Mouse (Mus musculus) midbrain, embryonic 13.5 days (tissue): ENCODE measurements at regions not wholly inside any gene's neighbourhood (a gene's known extent, or its start where the extent isn't known, plus 50 kb on each side); places are given as distances from the start of the nearest gene placed in this dataset.

ENCODE experiments used
- ATAC-seq: fragments of 200-750 bp; cut with Nextera tagmentation; 2 replicates; pipeline ENCODE4 v1.8.0; 2017; ENCODE audit warnings: mild to moderate bottlenecking, moderate TSS enrichment, moderate library complexity
- H3K27ac ChIP-seq: fragments of 300-500 bp; sonication (generic); 2 replicates; pipeline ENCODE4 v1.5.1; 2015; ENCODE audit warnings: inconsistent platforms, mild to moderate bottlenecking, moderate library complexity
- H3K27me3 ChIP-seq: fragments of 300-500 bp; sonication (generic); 2 replicates; pipeline ENCODE4 v1.6.1; 2015; ENCODE audit warnings: mild to moderate bottlenecking, inconsistent platforms
- H3K36me3 ChIP-seq: fragments of 300-500 bp; sonication (generic); 2 replicates; pipeline ENCODE4 v1.6.1; 2015; ENCODE audit warnings: mild to moderate bottlenecking, inconsistent platforms
- H3K4me1 ChIP-seq: fragments of 300-500 bp; sonication (generic); replicated peaks from 2 replicates; pipeline ENCODE4 v1.6.1; 2015; ENCODE audit warnings: inconsistent platforms
- H3K4me2 ChIP-seq: fragments of 300-500 bp; sonication (generic); replicated peaks from 2 replicates; pipeline ENCODE4 v1.6.1; 2015; ENCODE audit warnings: moderate library complexity, mild to moderate bottlenecking, inconsistent platforms
- H3K4me3 ChIP-seq: fragments of 300-500 bp; sonication (generic); replicated peaks from 2 replicates; pipeline ENCODE4 v1.5.1; 2015; ENCODE audit warnings: mild to moderate bottlenecking, inconsistent platforms
- H3K9ac ChIP-seq: fragments of 300-500 bp; sonication (generic); replicated peaks from 2 replicates; pipeline ENCODE4 v1.6.1; 2015; ENCODE audit warnings: mild to moderate bottlenecking, inconsistent platforms
- H3K9me3 ChIP-seq: fragments of 300-500 bp; sonication (generic); 2 replicates; pipeline ENCODE4 v1.6.1; 2016; ENCODE audit warnings: mild to moderate bottlenecking, inconsistent platforms
- WGBS: fragments of 180-500 bp; shearing (Covaris S2); methylation state at CpG from one replicate; pipeline ENCODE4 v1.1.7; 2015; 5-methylcytosine and 5-hydroxymethylcytosine counted together

DNA sequence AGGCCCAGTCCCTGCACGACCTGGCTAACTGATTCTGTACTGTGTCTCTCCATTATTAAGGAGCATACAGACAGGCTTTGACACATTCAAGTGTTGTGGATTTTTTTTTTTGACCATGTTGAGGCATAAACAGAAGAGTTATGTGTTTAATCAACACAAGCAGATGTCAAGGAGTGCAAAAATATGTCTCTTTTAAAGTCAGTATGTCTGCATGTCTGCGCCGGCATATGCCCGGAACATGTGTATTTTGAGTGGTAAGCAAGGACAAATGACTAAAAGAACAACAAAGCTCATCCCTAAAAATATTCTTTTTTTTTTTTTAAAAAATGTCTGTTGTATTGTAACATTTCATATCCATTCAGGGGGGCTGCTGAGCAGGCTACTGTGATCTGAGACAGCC is 364.4 kb upstream of the Id4 start:
- no peaks in the 10 kb centered on the region for H3K36me3 ChIP-seq
- no peak overlapping the region for H3K9ac ChIP-seq
- 0 out of 2 replicates have a peak, but pooled peaks cover 6% of the 10 kb centered on the region for H3K4me1 ChIP-seq
- H3K27ac ChIP-seq: no peak overlapping the region
- 81% methylated on average over 4 of the region's 4 CpGs for WGBS
- H3K4me2 ChIP-seq: no peak overlapping the region
- H3K4me3 ChIP-seq: no peak overlapping the region
- H3K9me3 ChIP-seq: peaks cover 10% of the 10 kb centered on the region; the same call in 1 of the 2 replicates
- no peak for ATAC-seq
- no peaks in the 10 kb centered on the region for H3K27me3 ChIP-seq

DNA sequence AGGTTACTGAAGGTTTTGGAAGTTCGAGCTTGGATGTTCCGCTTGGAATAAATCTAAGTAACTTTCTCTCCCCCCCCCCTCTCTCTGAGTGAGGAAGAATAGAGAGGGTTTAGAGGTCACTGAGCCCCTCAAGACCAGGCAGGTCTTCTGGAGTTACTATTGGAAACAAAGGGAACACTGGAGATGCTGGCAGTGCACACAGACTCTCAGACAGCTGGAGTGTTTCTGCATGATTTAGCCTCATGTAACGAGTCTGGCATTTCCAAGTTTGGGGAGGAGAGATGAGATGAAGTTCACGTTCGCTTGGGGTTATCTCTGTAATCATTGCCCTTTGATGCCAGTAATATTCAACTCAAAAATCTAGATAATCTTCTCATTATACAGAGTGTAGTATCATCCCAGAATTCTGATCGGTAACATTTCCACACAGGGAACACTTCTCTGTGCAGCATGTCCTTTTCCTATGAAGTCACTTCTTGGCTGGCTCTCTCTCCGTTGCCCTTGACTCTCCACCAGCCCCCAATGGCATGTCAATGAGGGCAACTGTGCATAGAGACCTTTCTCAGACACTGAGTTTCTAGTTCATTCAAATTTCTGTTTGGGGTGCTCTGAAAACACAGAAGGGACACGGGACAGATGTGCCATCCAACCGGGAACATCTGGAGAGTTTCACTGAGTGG is 351.0 kb upstream of the Id4 start:
- no peaks in the 10 kb centered on the region for H3K27me3 ChIP-seq
- H3K36me3 ChIP-seq: no peaks in the 10 kb centered on the region
- no peak overlapping the region for H3K27ac ChIP-seq
- ATAC-seq: no peak
- H3K9ac ChIP-seq: no peak overlapping the region
- no peaks in the 10 kb centered on the region for H3K9me3 ChIP-seq
- no peak overlapping the region for H3K4me3 ChIP-seq
- H3K4me2 ChIP-seq: no peak overlapping the region
- 68% methylated on average over 9 of the region's 9 CpGs for WGBS
- peaks cover 12% of the 10 kb centered on the region; the same call in 1 of the 2 replicates for H3K4me1 ChIP-seq

DNA sequence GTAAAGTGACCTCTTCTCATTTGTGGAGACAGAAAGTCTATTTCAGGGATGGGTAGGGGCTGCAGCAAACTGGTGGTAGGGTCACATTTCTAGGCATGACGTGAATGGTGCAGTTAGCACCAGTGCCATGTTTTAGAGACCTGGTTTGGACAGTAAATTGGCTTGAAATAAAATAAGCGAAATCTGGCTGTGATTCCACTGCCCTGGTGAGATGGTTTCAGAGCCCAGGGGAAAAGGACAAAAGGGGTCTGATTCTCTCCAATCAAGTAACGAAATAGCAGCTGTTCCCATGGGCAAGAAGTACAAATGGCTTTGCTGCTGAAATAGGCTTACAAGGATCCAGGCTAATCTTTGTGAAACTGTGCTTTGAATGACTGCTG is 350.5 kb upstream of the Id4 start:
- H3K9ac ChIP-seq: no peak overlapping the region
- no peak overlapping the region for H3K4me2 ChIP-seq
- H3K4me3 ChIP-seq: no peak overlapping the region
- H3K36me3 ChIP-seq: no peaks in the 10 kb centered on the region
- no peaks in the 10 kb centered on the region for H3K9me3 ChIP-seq
- no peaks in the 10 kb centered on the region for H3K27me3 ChIP-seq
- no peak for ATAC-seq
- no peak overlapping the region for H3K27ac ChIP-seq
- peaks cover 12% of the 10 kb centered on the region; the same call in 1 of the 2 replicates for H3K4me1 ChIP-seq
- 53% methylated on average over 3 of the region's 3 CpGs for WGBS

DNA sequence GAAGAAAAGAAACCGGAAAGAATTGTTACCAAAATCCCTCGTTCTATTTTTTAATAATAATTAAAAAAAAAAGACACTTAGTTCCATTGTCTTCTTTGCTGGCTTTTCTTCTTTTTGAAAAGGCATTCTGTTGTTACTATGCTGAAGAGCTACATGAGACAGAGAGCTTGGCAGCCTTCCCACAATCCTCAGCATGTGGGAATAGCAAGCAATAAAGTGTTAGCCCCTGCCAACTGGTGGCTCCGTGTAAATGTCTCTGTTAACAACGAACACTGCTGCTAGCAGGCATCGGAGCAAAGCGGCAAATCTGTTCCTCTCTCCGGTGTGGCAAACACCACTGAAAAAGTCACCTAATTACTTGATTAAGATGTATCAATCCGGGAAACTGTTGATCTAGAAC is 344.6 kb upstream of the Id4 start:
- Histone ChIP-seq H3K4me1 (0 out of 2 replicates have a peak, but pooled peaks cover 3% of the 10 kb centered on the region), H3K4me3 (no peak overlapping the region), H3K27me3 (no peaks in the 10 kb centered on the region), H3K9me3 (0 out of 2 replicates have a peak, but pooled peaks cover 3% of the 10 kb centered on the region), H3K27ac (no peak overlapping the region), H3K36me3 (no peaks in the 10 kb centered on the region), H3K4me2 (no peak overlapping the region), H3K9ac (no peak overlapping the region)
- no peak for ATAC-seq
- 67% methylated on average over 8 of the region's 8 CpGs for whole genome bisulfite sequencing

DNA sequence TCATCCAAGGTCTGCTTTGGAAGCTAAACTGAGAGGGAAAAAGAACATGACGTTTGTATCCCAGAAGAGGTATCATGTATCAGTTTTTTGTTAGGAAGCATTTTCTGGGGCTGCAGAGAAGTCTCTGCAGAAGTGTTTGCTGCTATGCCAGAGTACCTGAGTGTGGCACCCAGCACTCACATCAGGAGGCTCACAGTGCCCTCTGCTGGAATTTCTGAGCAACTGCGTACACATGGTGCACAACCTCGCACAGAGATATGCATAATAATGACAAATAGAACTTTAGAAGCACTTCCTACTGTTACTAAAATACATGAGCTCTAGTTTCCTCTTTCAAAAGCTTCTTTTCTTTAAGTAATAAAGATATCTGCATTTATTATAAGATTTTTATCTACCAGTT is 343.7 kb upstream of the Id4 start:
- no peak for ATAC-seq
- WGBS: 96% methylated on average over 3 of the region's 3 CpGs
- 0 out of 2 replicates have a peak, but pooled peaks cover 3% of the 10 kb centered on the region for H3K4me1 ChIP-seq
- H3K9ac ChIP-seq: no peak overlapping the region
- no peaks in the 10 kb centered on the region for H3K36me3 ChIP-seq
- no peaks in the 10 kb centered on the region for H3K27me3 ChIP-seq
- no peak overlapping the region for H3K4me2 ChIP-seq
- 0 out of 2 replicates have a peak, but pooled peaks cover 3% of the 10 kb centered on the region for H3K9me3 ChIP-seq
- no peak overlapping the region for H3K27ac ChIP-seq
- H3K4me3 ChIP-seq: no peak overlapping the region

DNA sequence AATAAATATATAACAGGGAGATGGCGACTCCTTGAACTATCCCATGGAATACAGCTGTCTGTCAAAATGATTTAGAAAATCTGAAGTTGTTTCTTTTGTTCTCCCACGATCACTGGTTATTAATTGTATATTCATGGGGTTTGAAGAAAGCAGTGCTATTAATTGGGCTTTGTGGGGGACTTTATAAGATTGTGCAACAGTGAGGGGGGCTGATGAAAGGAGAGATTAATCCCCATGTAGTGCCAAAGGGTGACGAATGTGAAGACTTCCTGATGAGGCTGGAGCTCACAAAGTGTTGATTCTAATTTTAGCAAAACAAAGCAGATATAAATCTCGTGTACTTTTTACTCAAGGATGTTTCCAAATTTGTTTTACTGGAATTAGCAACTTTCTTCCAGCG is 340.0 kb upstream of the Id4 start:
- Histone ChIP-seq H3K9ac (no peak overlapping the region), H3K27ac (no peak overlapping the region), H3K27me3 (no peaks in the 10 kb centered on the region), H3K4me1 (0 out of 2 replicates have a peak, but pooled peaks cover 3% of the 10 kb centered on the region), H3K36me3 (no peaks in the 10 kb centered on the region), H3K4me3 (no peak overlapping the region), H3K9me3 (0 out of 2 replicates have a peak, but pooled peaks cover 3% of the 10 kb centered on the region), H3K4me2 (no peak overlapping the region)
- ATAC-seq: no peak
- 49% methylated on average over 5 of the region's 5 CpGs for WGBS

DNA sequence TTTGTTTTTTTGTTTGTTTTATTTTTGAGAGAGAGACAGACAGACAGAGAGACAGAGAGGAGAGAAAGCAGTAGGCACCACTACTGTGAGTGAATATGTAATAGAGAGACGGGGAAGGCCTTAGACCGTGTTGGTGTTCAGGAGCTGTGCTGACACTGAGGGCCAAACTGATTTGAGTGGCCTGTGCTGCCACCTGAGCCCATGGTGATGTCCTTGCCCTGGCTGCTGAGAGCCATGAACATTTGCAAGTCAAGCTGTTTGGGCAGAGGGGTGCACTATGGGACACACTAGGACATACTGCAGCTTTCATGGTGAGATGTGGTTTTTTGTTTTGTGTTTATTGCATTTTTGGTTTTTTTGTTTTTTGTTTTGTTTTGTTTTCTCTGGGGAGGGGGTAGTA is 320.3 kb upstream of the Id4 start:
- Histone ChIP-seq H3K27me3 (no peaks in the 10 kb centered on the region), H3K36me3 (no peaks in the 10 kb centered on the region), H3K9me3 (no peaks in the 10 kb centered on the region), H3K4me1 (peaks cover 21% of the 10 kb centered on the region), H3K27ac (no peak overlapping the region), H3K9ac (no peak overlapping the region), H3K4me2 (no peak overlapping the region), H3K4me3 (no peak overlapping the region)
- 56% methylated on average over 2 of the region's 2 CpGs for WGBS
- ATAC-seq: no peak

DNA sequence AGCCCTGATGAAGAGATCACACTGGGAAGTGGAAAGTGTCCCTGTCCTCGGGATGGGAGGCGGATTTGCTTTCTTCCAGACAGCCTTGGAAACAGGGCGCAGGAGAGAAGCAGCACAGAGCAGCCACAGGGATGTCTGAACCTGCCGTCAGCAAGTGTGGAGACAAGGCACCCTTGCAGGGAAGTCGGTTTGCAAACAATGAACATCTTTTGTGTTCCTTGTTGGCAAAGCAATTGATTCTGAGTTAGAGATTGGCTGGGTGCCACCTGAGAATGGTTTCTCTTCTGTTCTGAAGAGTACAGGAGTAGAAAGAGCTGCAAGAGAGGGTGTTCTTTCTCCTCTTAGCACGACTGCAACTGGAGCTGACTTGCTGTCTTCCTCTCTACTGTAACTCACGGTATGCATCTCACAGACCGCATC is 318.6 kb upstream of the Id4 start:
- peak; percentile 72; the same call in 1 of the 2 replicates for ATAC-seq
- H3K27ac ChIP-seq: peak overlapping the region; percentile 90
- 5% methylated on average over 8 of the region's 8 CpGs for WGBS
- no peaks in the 10 kb centered on the region for H3K27me3 ChIP-seq
- H3K4me1 ChIP-seq: peaks cover 21% of the 10 kb centered on the region
- peak overlapping the region; percentile 43 for H3K9ac ChIP-seq
- no peaks in the 10 kb centered on the region for H3K36me3 ChIP-seq
- peak overlapping the region; percentile 50 for H3K4me2 ChIP-seq
- H3K9me3 ChIP-seq: no peaks in the 10 kb centered on the region
- peak overlapping the region; percentile 20; the same call in 1 of the 2 replicates for H3K4me3 ChIP-seq

DNA sequence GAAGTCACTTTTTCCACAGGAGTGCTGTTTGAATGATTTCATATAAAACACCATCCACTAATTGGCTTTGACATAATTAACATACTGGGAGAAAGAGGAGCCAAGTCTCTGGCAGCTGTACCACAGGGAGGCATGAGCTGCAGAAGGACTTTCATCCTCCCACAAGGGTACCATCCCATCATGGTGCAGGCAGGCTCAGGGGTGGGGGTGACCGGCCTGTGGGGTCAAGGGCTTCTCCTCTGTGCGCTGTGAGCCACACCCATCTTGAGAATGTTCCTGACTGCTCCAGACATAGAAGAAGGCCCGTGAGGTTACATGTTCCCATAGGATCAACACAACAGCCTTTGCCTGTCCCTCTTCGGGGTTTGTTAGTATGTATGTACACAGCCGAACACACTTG is 317.4 kb upstream of the Id4 start:
- H3K4me2 ChIP-seq: no peak overlapping the region
- H3K9me3 ChIP-seq: no peaks in the 10 kb centered on the region
- no peak for ATAC-seq
- H3K27ac ChIP-seq: no peak overlapping the region
- H3K4me1 ChIP-seq: peaks cover 31% of the 10 kb centered on the region
- no peak overlapping the region for H3K9ac ChIP-seq
- no peak overlapping the region for H3K4me3 ChIP-seq
- H3K36me3 ChIP-seq: no peaks in the 10 kb centered on the region
- H3K27me3 ChIP-seq: no peaks in the 10 kb centered on the region
- 80% methylated on average over 5 of the region's 5 CpGs for WGBS

DNA sequence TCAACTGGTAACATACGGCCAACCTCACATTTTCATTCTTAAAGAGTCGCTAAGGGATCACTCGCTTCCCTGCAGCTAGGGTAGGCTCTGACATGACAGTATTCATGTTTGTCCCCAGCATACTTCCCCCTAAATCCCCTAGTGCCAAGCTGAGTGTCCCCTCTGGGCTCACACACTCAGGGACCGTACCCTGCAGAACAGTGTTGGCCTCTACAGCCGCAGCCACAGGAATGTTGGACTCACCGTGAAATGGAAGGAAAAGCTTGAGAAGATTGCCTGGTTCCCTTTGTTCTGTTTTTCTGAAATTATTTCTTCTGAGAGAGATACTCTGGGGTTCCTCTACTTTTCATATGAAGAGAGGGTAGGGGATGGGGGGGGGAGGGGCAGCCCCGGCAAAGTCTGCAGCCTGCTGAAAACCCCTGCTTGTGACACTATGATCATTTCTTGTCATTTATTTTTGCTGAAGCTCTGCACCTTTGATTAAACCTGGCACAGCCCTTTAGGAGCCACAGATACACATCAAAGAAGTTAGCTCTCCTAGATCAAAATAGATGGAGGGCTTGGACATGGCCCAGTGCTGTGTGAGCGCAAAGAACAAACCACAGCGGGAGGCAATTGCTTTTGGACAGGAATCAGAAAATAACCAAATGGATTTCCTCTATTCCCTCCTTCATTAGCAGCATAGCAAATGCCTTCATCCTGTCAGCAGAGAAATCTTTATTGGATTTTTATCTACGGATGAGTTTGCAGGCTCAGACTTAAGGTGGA is 312.7 kb upstream of the Id4 start:
- H3K27ac ChIP-seq: peak overlapping the region; percentile 78
- H3K4me3 ChIP-seq: no peak overlapping the region
- H3K9me3 ChIP-seq: no peaks in the 10 kb centered on the region
- H3K4me2 ChIP-seq: no peak overlapping the region
- H3K9ac ChIP-seq: no peak overlapping the region
- no peaks in the 10 kb centered on the region for H3K27me3 ChIP-seq
- WGBS: 64% methylated on average over 10 of the region's 10 CpGs
- ATAC-seq: peak; percentile 73
- H3K36me3 ChIP-seq: no peaks in the 10 kb centered on the region
- peaks cover 33% of the 10 kb centered on the region for H3K4me1 ChIP-seq

DNA sequence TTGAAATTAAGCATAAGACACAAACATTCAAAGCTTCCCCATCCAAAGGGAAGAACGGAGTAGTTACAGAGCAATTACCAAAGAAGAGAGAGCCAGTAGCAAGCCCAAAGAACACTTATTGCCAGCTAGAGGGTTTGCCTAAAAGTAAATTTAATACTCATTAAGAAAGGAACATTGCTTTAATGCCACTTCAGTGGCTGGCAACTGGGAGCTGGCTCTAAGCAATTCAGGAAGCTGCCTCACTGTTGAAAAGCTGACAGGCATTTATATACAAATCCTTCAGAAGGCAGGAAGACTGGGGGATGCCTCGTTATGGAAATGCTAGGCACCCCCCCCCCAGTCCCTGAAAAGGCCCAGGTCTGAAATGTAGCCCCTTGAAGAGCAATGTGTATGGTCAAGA is 310.6 kb upstream of the Id4 start:
- H3K27ac ChIP-seq: peak overlapping the region; percentile 84
- no peak overlapping the region for H3K4me3 ChIP-seq
- H3K9me3 ChIP-seq: no peaks in the 10 kb centered on the region
- no peak for ATAC-seq
- no peaks in the 10 kb centered on the region for H3K27me3 ChIP-seq
- 44% methylated on average over 2 of the region's 2 CpGs for WGBS
- H3K9ac ChIP-seq: no peak overlapping the region
- peaks cover 39% of the 10 kb centered on the region for H3K4me1 ChIP-seq
- no peaks in the 10 kb centered on the region for H3K36me3 ChIP-seq
- H3K4me2 ChIP-seq: no peak overlapping the region

DNA sequence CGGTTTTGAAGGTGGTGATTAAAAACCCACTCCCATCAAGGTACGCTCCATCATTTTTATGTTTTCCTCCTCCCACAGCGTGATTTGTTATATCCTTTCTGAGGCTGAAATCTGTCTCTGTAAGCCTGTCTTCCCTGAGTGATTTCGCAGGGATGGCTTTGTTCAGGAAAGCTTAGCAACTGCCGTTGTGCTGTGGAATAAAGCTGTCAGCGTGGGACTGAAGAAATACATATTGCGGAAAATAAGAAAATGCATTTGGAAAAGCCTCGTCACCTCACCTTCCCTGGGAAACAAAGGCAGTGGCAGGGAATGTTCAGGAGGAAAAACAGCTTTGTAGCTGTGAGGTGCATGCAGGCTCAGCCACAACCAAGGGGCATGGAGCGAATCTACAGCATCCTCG is 310.0 kb upstream of the Id4 start:
- no peaks in the 10 kb centered on the region for H3K27me3 ChIP-seq
- no peak overlapping the region; the same call in 1 of the 2 replicates for H3K4me2 ChIP-seq
- H3K9me3 ChIP-seq: no peaks in the 10 kb centered on the region
- ATAC-seq: no peak
- peaks cover 40% of the 10 kb centered on the region for H3K4me1 ChIP-seq
- H3K36me3 ChIP-seq: no peaks in the 10 kb centered on the region
- WGBS: 48% methylated on average over 10 of the region's 10 CpGs
- no peak overlapping the region for H3K4me3 ChIP-seq
- H3K27ac ChIP-seq: peak overlapping the region; percentile 84
- peak overlapping the region; percentile 45; the same call in 1 of the 2 replicates for H3K9ac ChIP-seq
